Mouse (Mus musculus) right cerebral cortex, postnatal 10 days (tissue): ENCODE measurements around the gene Gucy2g.
"Not testable (repeated sequence)": the region's sequence is repeated elsewhere in the genome, so short reads cannot be mapped to it uniquely, and the experiment has no call there.

ENCODE experiments used
- DNase-seq, 2 experiments: peaks; one replicate each; pipeline ENCODE4 v3.0.0; 2021; ENCODE audit warnings: low spot score in 2 of 2

The Gucy2g gene

GRCm38 (mm10) chr19:55207205-55207604 is 33.8 kb downstream of the Gucy2g start:
- DNase-seq, result no peak

- peak; percentile 79 to 81 for DNase-seq
These were observed 34.4 kb downstream of the Gucy2g start for GRCm38 (mm10) chr19:55206482-55207138.

- peak; percentile 62 to 77 for DNase-seq
These were observed 42.7 kb downstream of the Gucy2g start for GRCm38 (mm10) chr19:55198303-55198702.

DNA sequence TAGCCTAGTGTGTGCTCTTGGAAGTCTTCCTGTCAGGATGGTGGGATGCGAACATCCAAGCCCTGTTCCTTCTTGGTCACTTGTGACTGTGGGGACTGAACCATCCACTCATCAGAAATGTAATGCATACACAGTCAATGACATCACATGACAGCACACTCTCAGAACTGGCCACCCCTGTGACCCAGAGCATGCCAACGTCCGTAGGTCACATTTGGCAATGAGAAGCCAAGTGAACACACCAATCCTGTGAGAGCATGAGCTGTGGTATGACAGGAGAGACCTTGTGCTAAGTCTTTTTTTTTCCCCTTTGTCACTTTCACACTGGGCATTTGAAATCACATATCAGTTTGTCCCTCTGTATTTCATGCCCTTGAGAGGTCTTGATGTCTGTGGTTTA is 45.5 kb downstream of the Gucy2g start:
- DNase-seq, result no peak

GRCm38 (mm10) chr19:55194520-55195170 is 46.4 kb downstream of the Gucy2g start:
- no peak for DNase-seq

DNA sequence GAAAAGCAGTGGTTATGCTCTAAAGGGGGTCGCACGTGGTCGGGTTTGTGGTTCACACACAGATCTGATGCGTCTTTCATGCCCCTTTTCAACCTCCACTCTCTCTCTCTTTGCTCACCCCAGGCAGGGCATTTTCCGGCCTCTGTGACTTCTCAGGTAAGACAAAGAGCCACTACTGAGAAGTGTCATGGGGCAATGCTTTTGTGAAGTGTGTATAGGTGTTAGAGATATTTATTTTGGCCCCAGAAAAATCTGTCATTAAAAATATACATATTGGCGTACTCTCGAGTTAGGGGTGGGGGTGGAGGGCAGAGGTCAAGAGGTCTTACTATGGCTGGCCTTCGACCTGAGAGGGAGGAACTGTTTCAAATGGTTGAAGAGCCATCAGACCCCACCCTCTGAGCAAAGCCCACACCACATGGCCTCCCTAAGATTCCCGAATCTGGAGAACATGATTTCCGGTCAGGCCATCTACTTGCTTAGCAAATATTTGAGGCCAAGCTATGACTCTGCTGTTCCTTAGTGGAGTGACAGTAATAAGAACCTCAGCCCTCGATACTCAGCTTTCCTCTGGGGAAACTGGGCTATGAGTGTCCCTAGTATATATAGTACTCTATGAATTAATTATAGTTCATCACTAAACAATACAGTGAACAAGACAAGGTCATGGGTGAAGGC is 47.2 kb downstream of the Gucy2g start:
- DNase-seq, result no peak

GRCm38 (mm10) chr19:55192254-55192945 is 48.6 kb downstream of the Gucy2g start:
- DNase-seq, result no peak

DNA sequence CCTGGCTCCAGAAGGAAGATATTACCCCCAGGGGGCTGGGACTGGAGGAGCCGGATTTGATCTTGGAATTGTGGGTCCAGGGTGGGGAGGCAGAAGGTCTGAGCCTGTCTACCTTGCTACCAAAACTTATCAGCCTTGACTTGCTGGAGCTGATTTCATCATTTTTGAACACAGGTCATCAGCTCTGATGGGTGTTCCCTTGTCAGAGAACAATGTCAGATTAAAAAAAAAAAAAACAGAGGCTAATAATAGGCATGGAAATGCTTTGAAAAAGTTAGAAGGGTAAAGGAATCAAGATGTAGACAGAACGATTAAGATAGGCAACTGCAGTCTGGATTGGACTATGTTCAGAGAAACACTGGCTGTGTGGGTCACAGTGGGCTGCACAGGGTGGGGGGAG is 49.4 kb downstream of the Gucy2g start:
- DNase-seq, result no peak

- no peak for DNase-seq
These were observed 51.0 kb downstream of the Gucy2g start for GRCm38 (mm10) chr19:55190065-55190464.

DNA sequence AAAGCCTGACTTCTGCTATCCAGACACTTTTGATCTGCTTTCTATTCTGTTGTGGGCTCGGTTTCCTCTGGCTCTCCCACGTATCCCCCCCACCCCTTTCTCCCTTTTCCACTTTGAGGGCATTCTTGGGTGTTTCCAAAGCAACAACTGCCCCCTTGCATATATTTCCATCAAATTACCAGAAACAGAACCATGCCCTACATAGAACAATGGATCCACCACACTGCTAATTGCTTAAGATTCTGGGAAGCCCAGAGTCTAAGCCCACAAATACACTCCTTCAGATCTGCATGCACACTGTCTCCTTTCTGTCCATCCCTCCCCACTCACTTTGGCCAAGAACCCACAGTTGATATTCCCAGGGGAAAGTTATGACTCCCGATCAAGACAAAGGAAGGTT is 55.4 kb downstream of the Gucy2g start:
- DNase-seq, result peak; percentile 24 to 52

- peak in 1 of 2 experiments; percentile 32 for DNase-seq
These were observed 56.0 kb downstream of the Gucy2g start for GRCm38 (mm10) chr19:55185074-55185473.

GRCm38 (mm10) chr19:55184442-55184841 is 56.6 kb downstream of the Gucy2g start:
- peak; percentile 57 to 60 for DNase-seq

DNA sequence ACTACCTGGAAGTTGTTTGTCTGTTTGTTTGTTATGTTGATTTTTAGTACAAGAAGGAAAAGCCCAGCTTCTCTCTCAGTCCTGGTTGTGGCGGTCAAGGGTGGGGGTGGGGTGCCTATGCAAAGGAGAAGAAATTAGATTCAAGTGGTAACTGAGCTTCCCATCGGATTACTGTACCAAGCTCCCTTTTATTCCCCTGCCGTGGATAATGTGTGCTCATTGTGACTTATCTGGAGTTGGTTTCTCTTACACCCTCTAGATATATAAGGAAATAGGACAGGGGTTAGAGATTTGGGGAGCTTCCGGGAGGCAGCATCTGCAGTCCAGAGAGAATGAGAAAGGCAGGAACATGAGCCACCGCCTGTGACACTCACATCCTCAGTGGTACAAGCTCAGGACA is 60.6 kb downstream of the Gucy2g start, which contains the start of gene Tectb:
Tectb (plus strand) TSS at position 301 of the 400 bp plus-strand sequence.
- DNase-seq, result no peak

DNA sequence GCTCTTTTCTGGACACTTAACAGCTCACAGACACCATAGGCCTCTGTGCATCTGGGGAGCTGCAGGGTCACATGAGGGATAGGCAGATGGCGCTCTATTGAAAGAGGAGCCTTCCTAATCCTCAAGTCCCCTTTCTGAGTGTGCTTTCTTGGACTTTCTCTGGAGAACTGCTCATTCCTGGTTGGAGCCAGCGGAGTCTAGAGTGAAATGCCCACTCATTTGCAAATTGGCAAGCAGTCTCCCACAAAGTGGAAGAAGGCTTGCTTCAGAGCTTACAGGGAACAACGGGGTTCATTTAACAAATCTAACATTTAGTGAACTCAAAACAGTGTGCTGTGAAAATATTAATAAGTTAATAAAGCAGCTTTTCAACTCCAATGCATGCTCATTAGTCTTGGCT is 63.9 kb downstream of the Gucy2g start:
- peak; percentile 40 to 59 for DNase-seq

DNA sequence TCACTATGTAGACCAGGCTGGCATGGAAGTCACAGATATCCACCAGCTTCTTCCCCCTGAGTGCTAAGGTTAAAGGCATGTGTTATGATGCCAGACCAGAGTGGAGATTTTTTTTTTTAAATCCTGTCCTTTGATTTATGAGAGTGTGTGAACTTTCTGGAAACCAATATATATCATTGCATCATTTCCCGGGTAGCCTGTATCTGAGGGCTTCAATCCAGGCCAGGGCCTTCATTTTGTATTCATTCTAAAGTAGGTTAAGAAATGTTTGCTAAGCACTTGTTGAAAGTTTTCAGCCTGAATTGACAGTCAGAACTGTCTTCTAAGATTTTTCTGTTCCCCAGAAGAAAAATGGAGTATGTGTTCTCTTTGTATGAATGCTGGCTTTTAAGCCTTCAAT is 69.5 kb downstream of the Gucy2g start:
- DNase-seq, result no peak

DNA sequence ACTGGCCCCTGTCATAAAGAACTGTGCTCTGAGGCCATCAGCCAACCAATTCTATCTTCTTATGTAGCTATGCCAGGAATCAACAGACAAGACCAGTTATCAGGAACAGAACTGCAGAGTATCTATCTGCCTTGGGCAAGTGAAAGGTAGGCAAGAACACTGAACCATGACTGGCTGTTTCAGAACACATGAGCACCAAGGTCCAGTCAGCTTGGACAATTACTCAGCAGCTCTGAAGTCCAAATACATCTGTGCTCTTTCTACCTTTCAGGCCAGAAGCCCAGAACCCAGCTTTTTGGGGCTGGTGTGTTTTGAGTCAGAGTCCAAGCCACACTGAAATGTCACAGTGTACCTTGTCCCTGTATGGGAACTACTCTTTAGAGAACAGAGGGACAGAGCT is 70.6 kb downstream of the Gucy2g start:
- DNase-seq, result no peak

GRCm38 (mm10) chr19:55169236-55169729 is 71.8 kb downstream of the Gucy2g start:
- DNase-seq, result not testable (repeated sequence)

DNA sequence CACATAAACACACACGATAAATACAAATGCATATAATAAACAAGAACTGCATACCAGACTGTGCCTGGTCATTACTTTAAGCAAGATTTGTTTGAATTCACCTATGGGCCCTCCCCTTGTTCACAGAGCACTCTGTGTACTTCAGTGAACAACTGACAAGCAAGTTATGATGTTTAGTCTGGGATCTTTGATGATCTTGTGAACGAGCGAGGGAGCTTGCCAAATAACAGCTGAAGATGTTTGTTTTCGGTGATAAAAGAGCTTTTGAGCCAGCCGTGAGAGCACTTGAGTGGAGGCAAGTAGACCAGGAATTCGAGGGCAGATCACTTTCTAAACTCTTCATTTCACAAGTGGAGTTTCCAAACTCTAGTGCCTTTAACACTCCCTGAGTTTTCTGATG is 72.7 kb downstream of the Gucy2g start:
- no peak for DNase-seq

- no peak for DNase-seq
These were observed 73.3 kb downstream of the Gucy2g start for GRCm38 (mm10) chr19:55167741-55168140.

GRCm38 (mm10) chr19:55166741-55167140 is 74.3 kb downstream of the Gucy2g start:
- DNase-seq, result no peak

DNA sequence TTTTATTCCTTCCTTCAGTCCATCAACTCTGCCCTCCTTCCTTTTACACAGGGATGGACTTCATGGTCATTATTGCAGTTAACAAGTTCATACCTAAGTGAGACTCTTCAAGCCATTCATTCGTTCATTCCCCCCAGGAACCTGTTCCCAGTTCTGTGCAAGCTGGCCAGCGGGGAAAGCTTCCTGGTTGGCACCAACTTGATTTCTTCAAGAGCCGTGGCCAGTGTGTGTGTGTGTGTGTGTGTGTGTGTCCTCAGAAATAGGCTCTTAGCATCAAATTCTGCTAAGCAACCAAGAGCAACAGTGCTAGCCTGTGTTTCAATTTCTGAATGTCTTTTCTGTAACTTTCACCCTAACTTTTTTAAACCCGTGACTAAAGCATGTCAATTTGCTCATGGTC is 75.1 kb downstream of the Gucy2g start:
- DNase-seq, result no peak
